Mouse (Mus musculus) forebrain, embryonic 10.5 days (tissue): Measurements from ENCODE around the gene Hist1h3b. TPM values are rescaled to one million over a fixed set of nuclear protein-coding genes. Genes with fewer than 3 reads are reported as not detected.

Source experiments
- DNase-seq: peaks from one replicate; pipeline ENCODE4 v3.0.0-alpha.2; 2017; ENCODE audit warnings: low spot score; ENCODE audit errors: extremely low spot score
- H3K27ac ChIP-seq: fragments of 300-500 bp; sonication (generic); 2 replicates; pipeline ENCODE4 v1.5.1; 2016; ENCODE audit warnings: mild to moderate bottlenecking
- H3K27me3 ChIP-seq: fragments of 300-500 bp; sonication (generic); 2 replicates; pipeline ENCODE4 v1.6.1; 2016; ENCODE audit warnings: mild to moderate bottlenecking; ENCODE audit not compliant: poor library complexity, severe bottlenecking
- H3K36me3 ChIP-seq: fragments of 300-500 bp; sonication (generic); replicated peaks from 2 replicates; pipeline ENCODE4 v1.6.1; 2016; ENCODE audit warnings: mild to moderate bottlenecking, moderate library complexity
- H3K4me1 ChIP-seq: fragments of 300-500 bp; sonication (generic); 2 replicates; pipeline ENCODE4 v1.6.1; 2016
- H3K4me3 ChIP-seq: fragments of 300-500 bp; sonication (generic); 2 replicates; pipeline ENCODE4 v1.5.1; 2016; ENCODE audit warnings: mild to moderate bottlenecking, moderate library complexity
- H3K9me3 ChIP-seq: fragments of 300-500 bp; sonication (generic); 2 replicates; pipeline ENCODE4 v1.6.1; 2016; ENCODE audit warnings: mild to moderate bottlenecking, moderate library complexity
- WGBS: fragments of 180-500 bp; shearing (Covaris S2); methylation state at CpG from one replicate; pipeline ENCODE4 v1.1.7; 2016; 5-methylcytosine and 5-hydroxymethylcytosine counted together
- polyA plus RNA-seq: library from polyadenylated mRNA; unstranded; fragments of >200 nt; fragmentation: Nextera tagmentation; extraction: Ambion mirVana; gene quantifications from 2 replicates; pipeline ENCODE4 v1.2.1, GENCODE M21; 2016

Gene Hist1h3b
- polyA plus RNA-seq, 1 experiment from 2014 or later: 9.1 TPM

- Histone ChIP-seq H3K9me3 (no peaks in the 10 kb centered on the region), H3K27me3 (no peaks in the 10 kb centered on the region), H3K36me3 (no peaks in the 10 kb centered on the region), H3K4me1 (peaks cover 4% of the 10 kb centered on the region), H3K27ac (no peak overlapping the region), H3K4me3 (no peak overlapping the region)
- DNase-seq: peak; percentile 10
- WGBS: 88% methylated on average over 4 of the region's 4 CpGs
These were observed 27.8 kb upstream of the Hist1h3b start for GRCm38 (mm10) chr13:23724239-23724638.

- no peaks in the 10 kb centered on the region for H3K27me3 ChIP-seq
- H3K4me1 ChIP-seq: peaks cover 4% of the 10 kb centered on the region
- H3K4me3 ChIP-seq: no peak overlapping the region
- no peak for DNase-seq
- WGBS: no CpG with 5 or more reads among the region's 1 CpGs
- H3K27ac ChIP-seq: peak overlapping the region; percentile 56
- H3K36me3 ChIP-seq: no peaks in the 10 kb centered on the region
- H3K9me3 ChIP-seq: no peaks in the 10 kb centered on the region
These were observed 26.9 kb upstream of the Hist1h3b start for GRCm38 (mm10) chr13:23725213-23725612.

- peaks cover 4% of the 10 kb centered on the region for H3K4me1 ChIP-seq
- no peak overlapping the region for H3K4me3 ChIP-seq
- DNase-seq: peak; percentile 11
- H3K27ac ChIP-seq: no peak overlapping the region
- WGBS: 89% methylated on average over 18 of the region's 18 CpGs
- no peaks in the 10 kb centered on the region for H3K27me3 ChIP-seq
- H3K9me3 ChIP-seq: no peaks in the 10 kb centered on the region
- no peaks in the 10 kb centered on the region for H3K36me3 ChIP-seq
These were observed 23.4 kb upstream of the Hist1h3b start for GRCm38 (mm10) chr13:23728472-23729191.

- Histone ChIP-seq H3K27ac (no peak overlapping the region), H3K9me3 (no peaks in the 10 kb centered on the region), H3K4me1 (peaks cover 4% of the 10 kb centered on the region), H3K4me3 (no peak overlapping the region), H3K27me3 (no peaks in the 10 kb centered on the region), H3K36me3 (no peaks in the 10 kb centered on the region)
- 90% methylated on average over 9 of the region's 9 CpGs for WGBS
- peak; percentile 7 for DNase-seq
These were observed 22.9 kb upstream of the Hist1h3b start for GRCm38 (mm10) chr13:23729192-23729525.

- 92% methylated on average over 5 of the region's 5 CpGs for WGBS
- H3K27me3 ChIP-seq: no peaks in the 10 kb centered on the region
- H3K27ac ChIP-seq: no peak overlapping the region
- H3K9me3 ChIP-seq: no peaks in the 10 kb centered on the region
- peaks cover 4% of the 10 kb centered on the region for H3K4me1 ChIP-seq
- peak; percentile 10 for DNase-seq
- no peaks in the 10 kb centered on the region for H3K36me3 ChIP-seq
- H3K4me3 ChIP-seq: no peak overlapping the region
These were observed 22.4 kb upstream of the Hist1h3b start for GRCm38 (mm10) chr13:23729706-23730105.

GRCm38 (mm10) chr13:23730479-23730878 lies 21.6 kb upstream of the Hist1h3b start:
- H3K9me3 ChIP-seq: no peaks in the 10 kb centered on the region
- no peaks in the 10 kb centered on the region for H3K27me3 ChIP-seq
- no peak overlapping the region for H3K27ac ChIP-seq
- peak; percentile 10 for DNase-seq
- no peaks in the 10 kb centered on the region; the same call in 1 of the 2 replicates for H3K4me1 ChIP-seq
- WGBS: 74% methylated on average over 8 of the region's 8 CpGs
- no peaks in the 10 kb centered on the region for H3K36me3 ChIP-seq
- no peak overlapping the region for H3K4me3 ChIP-seq

- Histone ChIP-seq H3K4me3 (no peak overlapping the region), H3K27me3 (no peaks in the 10 kb centered on the region), H3K36me3 (no peaks in the 10 kb centered on the region), H3K27ac (no peak overlapping the region), H3K9me3 (no peaks in the 10 kb centered on the region), H3K4me1 (no peaks in the 10 kb centered on the region; the same call in 1 of the 2 replicates)
- peak; percentile 14 for DNase-seq
- WGBS: 29% methylated on average over 8 of the region's 8 CpGs
These were observed 19.8 kb upstream of the Hist1h3b start for GRCm38 (mm10) chr13:23732156-23732804.

GRCm38 (mm10) chr13:23737091-23737490 lies 15.0 kb upstream of the Hist1h3b start:
- peak overlapping the region; percentile 96 for H3K27ac ChIP-seq

GRCm38 (mm10) chr13:23738041-23738440 lies 14.0 kb upstream of the Hist1h3b start:
- 26% methylated on average over 4 of the region's 4 CpGs for WGBS
- Histone ChIP-seq H3K36me3 (no peaks in the 10 kb centered on the region), H3K27me3 (no peaks in the 10 kb centered on the region), H3K4me1 (peaks cover 31% of the 10 kb centered on the region), H3K27ac (peak overlapping the region; percentile 96), H3K4me3 (peak overlapping the region; percentile 66), H3K9me3 (no peaks in the 10 kb centered on the region)
- DNase-seq: no peak

More at GRCm38 (mm10) chr13:23737091-23737490, 15.0 kb upstream of the Hist1h3b start:
- Histone ChIP-seq H3K27me3 (no peaks in the 10 kb centered on the region), H3K4me1 (peaks cover 31% of the 10 kb centered on the region), H3K4me3 (no peak overlapping the region), H3K36me3 (no peaks in the 10 kb centered on the region), H3K9me3 (no peaks in the 10 kb centered on the region)
- 73% methylated on average over 5 of the region's 5 CpGs for WGBS
- no peak for DNase-seq

- DNase-seq: peak; percentile 91
- Histone ChIP-seq H3K36me3 (no peaks in the 10 kb centered on the region), H3K4me1 (peaks cover 31% of the 10 kb centered on the region), H3K27me3 (no peaks in the 10 kb centered on the region), H3K4me3 (peak within 1 kb of the TSS; percentile 66), H3K9me3 (no peaks in the 10 kb centered on the region), H3K27ac (peak within 1 kb of the TSS; percentile 96)
- under 1% methylated on average over 38 of the region's 38 CpGs for WGBS
These were observed 13.4 kb upstream of the Hist1h3b start, which contains the start of gene Hist1h1c for GRCm38 (mm10) chr13:23738677-23739068. Gene Hist1h1c, plus strand, starts transcription at chr13:23738808.

- WGBS: under 1% methylated on average over 39 of the region's 39 CpGs
These were observed 12.8 kb upstream of the Hist1h3b start for GRCm38 (mm10) chr13:23739069-23739921.

GRCm38 (mm10) chr13:23739922-23740252 lies 12.2 kb upstream of the Hist1h3b start:
- no peaks in the 10 kb centered on the region for H3K9me3 ChIP-seq
- no peaks in the 10 kb centered on the region for H3K36me3 ChIP-seq
- whole genome bisulfite sequencing: 2% methylated on average over 14 of the region's 14 CpGs

More at GRCm38 (mm10) chr13:23739069-23739921, 12.8 kb upstream of the Hist1h3b start:
- Histone ChIP-seq H3K36me3 (no peaks in the 10 kb centered on the region), H3K27ac (peak overlapping the region; percentile 96), H3K27me3 (no peaks in the 10 kb centered on the region), H3K9me3 (no peaks in the 10 kb centered on the region), H3K4me1 (peaks cover 36% of the 10 kb centered on the region), H3K4me3 (peak overlapping the region; percentile 66)
- peak; percentile 90 for DNase-seq

More at GRCm38 (mm10) chr13:23739922-23740252, 12.2 kb upstream of the Hist1h3b start:
- Histone ChIP-seq H3K27ac (peak overlapping the region; percentile 96), H3K4me3 (peak overlapping the region; percentile 66), H3K27me3 (no peaks in the 10 kb centered on the region), H3K4me1 (peaks cover 39% of the 10 kb centered on the region)
- no peak for DNase-seq
